Mouse (Mus musculus) bone marrow macrophage, adult 2 months (primary cell): ENCODE results near the gene Scgb2b2. TPM values are rescaled to one million over a fixed set of nuclear protein-coding genes. Genes with fewer than 3 reads are reported as not detected.

Experiments
- H3K27ac ChIP-seq: 2 replicates; pipeline ENCODE4 v1.5.1; 2012; ENCODE audit warnings: low read depth, low read length; ENCODE audit not compliant: insufficient read depth
- H3K4me1 ChIP-seq: 2 replicates; pipeline ENCODE4 v1.6.1; 2012; ENCODE audit warnings: low read length; ENCODE audit not compliant: control insufficient read depth, insufficient read depth
- H3K4me3 ChIP-seq: 2 replicates; pipeline ENCODE4 v1.5.1; 2012; ENCODE audit warnings: mild to moderate bottlenecking, low read length, moderate library complexity; ENCODE audit not compliant: insufficient read depth
- CTCF ChIP-seq: IDR thresholded peaks from 2 replicates; pipeline ENCODE4 v1.5.1; 2012; ENCODE audit warnings: low read depth, mild to moderate bottlenecking, low read length, moderate library complexity
- POLR2A ChIP-seq: IDR thresholded peaks from 2 replicates; pipeline ENCODE4 v1.6.1; 2012; ENCODE audit warnings: mild to moderate bottlenecking, low read depth, low read length, borderline replicate concordance
- polyA plus RNA-seq: library from polyadenylated mRNA; stranded (reverse); fragments of >200 nt; gene quantifications from 2 replicates; pipeline ENCODE4 v1.2.4, GENCODE M21; 2012; ENCODE audit not compliant: missing spikeins, insufficient read depth, insufficient read length

Gene Scgb2b2
- polyA plus RNA-seq = not detected in 2 replicates

GRCm38 (mm10) chr7:31290208-31290607, at the start of gene Scgb2b2:
Gene Scgb2b2, plus strand, starts transcription at chr7:31290508.
- no peak for TF ChIP-seq POLR2A
- TF ChIP-seq CTCF = no peak
- Histone ChIP-seq H3K4me3 (no peak within 1 kb of the TSS), H3K4me1 (no peaks in the 10 kb centered on the region)

GRCm38 (mm10) chr7:31291721-31292120, 1.4 kb downstream of the Scgb2b2 start, which contains the start of gene Scgb1b2:
Gene Scgb1b2, minus strand, starts transcription at chr7:31291821.
- Histone ChIP-seq H3K27ac (no peak within 1 kb of the TSS), H3K4me3 (no peak within 1 kb of the TSS), H3K4me1 (no peaks in the 10 kb centered on the region)
- TF ChIP-seq POLR2A (no peak), CTCF (no peak)

More at GRCm38 (mm10) chr7:31290208-31290607, at the start of gene Scgb2b2:
- no peak within 1 kb of the TSS for H3K27ac ChIP-seq

Other genes with a start within 250 kb of the Scgb2b2 start
- gene Fxyd5, start 248.0 kb upstream of the Scgb2b2 start, polyA plus RNA-seq = 1,886 and 2,039 TPM in 2 replicates
- gene Fxyd7, start 239.0 kb upstream of the Scgb2b2 start, polyA plus RNA-seq = not detected in 2 replicates
- not detected in 2 replicates for gene Fxyd1, start 233.3 kb upstream of the Scgb2b2 start, polyA plus RNA-seq
- gene Lgi4, start 231.2 kb upstream of the Scgb2b2 start, polyA plus RNA-seq = 0.27 and 0.78 TPM in 2 replicates
- gene Fxyd3, start 213.8 kb upstream of the Scgb2b2 start, polyA plus RNA-seq = 0.91 TPM in 1 of 2 replicates, not detected in the other
- 30.9 and 39.0 TPM in 2 replicates for gene Hpn, start 175.2 kb upstream of the Scgb2b2 start, polyA plus RNA-seq
- 30.7 and 33.7 TPM in 2 replicates for gene Scn1b, start 163.5 kb upstream of the Scgb2b2 start, polyA plus RNA-seq
- 63.6 and 99.3 TPM in 2 replicates for gene Gramd1a, start 134.6 kb upstream of the Scgb2b2 start, polyA plus RNA-seq
- gene Scgb1b2, start 1.3 kb downstream of the Scgb2b2 start, polyA plus RNA-seq = not detected in 2 replicates
- not detected in 2 replicates for gene Scgb2b3, start 71.6 kb downstream of the Scgb2b2 start, polyA plus RNA-seq
- not detected in 2 replicates for gene Scgb1b3, start 85.1 kb downstream of the Scgb2b2 start, polyA plus RNA-seq